Mouse (Mus musculus) embryo, embryonic 9.5 days (tissue): ENCODE measurements around the gene Hist1h3c.

Experiments used
- DNase-seq: peaks from one replicate; pipeline ENCODE4 v3.0.0-alpha.2; 2017; ENCODE audit errors: extremely low spot score

Gene Hist1h3c

DNA sequence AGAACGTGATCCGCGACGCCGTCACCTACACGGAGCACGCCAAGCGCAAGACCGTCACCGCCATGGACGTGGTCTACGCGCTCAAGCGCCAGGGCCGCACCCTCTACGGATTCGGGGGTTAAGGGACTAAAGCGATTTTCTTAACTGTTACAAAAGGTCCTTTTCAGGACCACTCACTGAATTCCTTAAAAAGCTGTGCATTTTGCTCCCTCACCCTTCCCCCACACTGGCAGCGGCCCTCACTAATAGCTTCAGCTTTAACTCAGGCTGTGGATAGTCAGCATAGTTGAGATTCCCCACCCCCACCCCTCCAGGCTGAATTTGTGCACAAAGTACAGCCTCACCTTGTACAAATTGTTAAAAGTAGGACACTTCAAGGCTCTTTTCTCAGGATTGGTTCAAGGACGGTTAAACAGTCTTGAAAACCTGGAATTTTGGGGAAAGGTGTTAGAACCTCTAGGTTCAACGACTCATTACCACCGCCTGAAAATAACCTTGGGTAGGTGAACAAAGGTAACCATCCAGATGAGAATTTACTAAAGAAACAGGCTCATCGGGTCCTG is 11.9 kb upstream of the Hist1h3c start:
- peak; percentile 79 for DNase-seq

DNA sequence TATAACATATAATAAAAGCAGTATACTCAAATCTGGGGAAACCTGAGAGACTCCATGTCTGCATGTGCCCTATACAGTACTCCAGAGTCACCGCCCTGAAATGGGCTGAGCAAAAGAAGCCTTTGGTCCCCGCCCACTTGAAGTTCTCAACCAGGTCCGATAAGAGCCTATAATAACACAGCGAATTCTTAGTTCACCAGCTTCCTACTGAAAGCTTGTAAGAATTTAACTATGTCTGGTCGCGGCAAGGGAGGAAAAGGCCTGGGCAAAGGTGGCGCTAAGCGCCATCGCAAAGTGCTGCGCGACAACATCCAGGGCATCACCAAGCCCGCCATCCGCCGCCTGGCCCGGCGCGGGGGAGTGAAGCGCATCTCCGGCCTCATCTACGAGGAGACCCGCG is 11.4 kb upstream of the Hist1h3c start, which contains the start of gene Hist1h4b:
TSS of gene Hist1h4b (plus strand) at position 224 of the 400 bp plus-strand sequence.
- peak; percentile 97 for DNase-seq

- DNase-seq: no peak
Measured at GRCm38 (mm10) chr13:23755000-23755399, 9.6 kb upstream of the Hist1h3c start.

- peak; percentile 40 for DNase-seq
Measured at GRCm38 (mm10) chr13:23753314-23754078, 8.1 kb upstream of the Hist1h3c start.

DNA sequence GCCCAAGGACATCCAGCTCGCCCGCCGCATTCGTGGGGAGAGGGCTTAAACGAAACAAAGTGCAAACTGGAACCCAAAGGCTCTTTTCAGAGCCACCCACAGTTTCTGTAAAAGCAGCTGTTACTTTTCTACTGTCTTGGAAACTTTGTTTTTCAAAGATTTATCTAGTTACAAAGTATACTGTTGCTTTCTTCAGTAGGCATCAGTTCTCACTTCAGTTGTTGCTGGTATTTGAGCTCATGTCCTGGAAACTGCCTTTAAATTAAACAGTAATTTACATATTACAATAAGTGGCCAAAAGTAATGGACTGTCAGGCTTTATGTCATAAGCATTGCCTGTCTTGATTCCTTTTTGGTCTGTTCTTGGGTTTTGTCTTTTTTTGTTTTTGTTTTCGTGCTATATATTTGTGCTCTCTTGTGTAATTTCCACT is 7.4 kb upstream of the Hist1h3c start:
- peak; percentile 65 for DNase-seq

DNA sequence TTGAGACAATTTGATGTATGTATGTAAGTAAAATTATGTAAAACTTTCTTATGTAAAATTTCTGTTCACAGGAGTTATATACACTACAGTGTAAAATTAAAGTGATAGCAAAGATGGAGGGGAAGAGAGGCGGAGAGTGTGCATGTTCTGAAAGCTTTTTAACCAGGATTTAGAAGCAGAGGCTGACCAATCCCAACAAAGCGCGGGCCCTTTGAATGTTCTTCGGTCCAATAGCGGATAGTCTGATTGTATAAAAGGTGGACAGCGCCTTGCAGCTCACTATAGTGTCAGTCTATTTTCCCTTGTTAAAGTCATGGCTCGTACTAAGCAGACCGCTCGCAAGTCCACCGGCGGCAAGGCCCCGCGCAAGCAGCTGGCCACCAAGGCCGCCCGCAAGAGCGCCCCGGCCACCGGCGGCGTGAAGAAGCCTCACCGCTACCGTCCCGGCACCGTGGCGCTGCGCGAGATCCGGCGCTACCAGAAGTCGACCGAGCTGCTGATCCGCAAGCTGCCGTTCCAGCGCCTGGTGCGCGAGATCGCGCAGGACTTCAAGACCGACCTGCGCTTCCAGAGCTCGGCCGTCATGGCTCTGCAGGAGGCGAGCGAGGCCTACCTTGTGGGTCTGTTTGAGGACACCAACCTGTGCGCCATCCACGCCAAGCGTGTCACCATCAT is 6.8 kb upstream of the Hist1h3c start, which contains the start of gene Hist1h3b:
TSS of gene Hist1h3b (plus strand) at position 201 of the 675 bp plus-strand sequence.
- DNase-seq: peak; percentile 90

- peak; percentile 74 for DNase-seq
Measured at GRCm38 (mm10) chr13:23751478-23751956, 6.1 kb upstream of the Hist1h3c start.

DNA sequence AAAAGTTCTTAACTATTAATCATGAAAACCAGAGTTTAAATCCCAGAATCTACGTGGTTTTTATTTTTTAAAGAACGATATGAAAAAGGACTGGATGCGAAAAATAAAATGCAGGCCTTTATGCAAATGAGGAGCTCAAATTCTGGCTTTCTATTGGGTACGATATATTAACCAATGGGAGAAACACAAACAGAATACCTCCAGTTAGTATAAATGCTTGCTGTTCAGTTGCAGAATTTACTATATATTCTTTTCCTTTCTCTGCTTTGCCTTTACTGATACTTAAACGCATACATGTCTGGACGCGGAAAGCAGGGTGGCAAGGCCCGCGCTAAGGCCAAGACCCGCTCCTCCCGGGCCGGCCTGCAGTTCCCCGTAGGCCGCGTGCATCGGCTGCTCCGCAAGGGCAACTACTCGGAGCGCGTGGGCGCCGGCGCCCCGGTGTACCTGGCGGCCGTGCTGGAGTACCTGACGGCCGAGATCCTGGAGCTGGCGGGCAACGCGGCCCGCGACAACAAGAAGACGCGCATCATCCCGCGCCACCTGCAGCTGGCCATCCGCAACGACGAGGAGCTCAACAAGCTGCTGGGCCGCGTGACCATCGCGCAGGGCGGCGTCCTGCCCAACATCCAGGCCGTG is 5.6 kb upstream of the Hist1h3c start, which contains the start of gene Hist1h2ab:
TSS of gene Hist1h2ab (plus strand) at position 288 of the 639 bp plus-strand sequence.
- peak; percentile 91 for DNase-seq

DNA sequence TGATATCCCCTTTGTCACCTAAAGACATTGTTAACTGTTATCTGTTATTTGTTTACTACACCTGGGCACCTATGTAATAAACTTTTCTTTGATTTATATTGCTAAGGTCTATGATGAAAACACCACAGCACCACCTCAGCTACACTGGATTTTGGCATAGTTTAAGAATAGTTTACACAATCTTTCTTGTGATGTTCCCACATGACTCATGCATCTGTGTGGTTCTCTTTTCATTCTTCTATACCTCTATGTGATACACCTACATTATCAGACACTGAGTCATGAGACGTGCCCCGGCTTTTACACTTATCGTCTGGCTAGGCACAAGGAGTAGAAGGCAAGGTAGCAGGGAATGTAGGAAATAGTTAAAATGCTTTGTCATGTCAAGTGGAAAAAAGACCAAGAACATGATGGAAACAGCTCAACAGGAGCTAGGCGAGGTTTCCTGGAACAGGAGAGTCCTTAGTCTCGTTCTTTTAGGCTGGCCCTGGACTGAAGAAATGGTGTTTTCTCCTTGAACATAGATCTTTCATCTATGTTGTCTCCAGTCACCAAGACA is 4.2 kb upstream of the Hist1h3c start:
- DNase-seq: no peak

GRCm38 (mm10) chr13:23747892-23748288 is 2.5 kb upstream of the Hist1h3c start:
- peak; percentile 68 for DNase-seq

DNA sequence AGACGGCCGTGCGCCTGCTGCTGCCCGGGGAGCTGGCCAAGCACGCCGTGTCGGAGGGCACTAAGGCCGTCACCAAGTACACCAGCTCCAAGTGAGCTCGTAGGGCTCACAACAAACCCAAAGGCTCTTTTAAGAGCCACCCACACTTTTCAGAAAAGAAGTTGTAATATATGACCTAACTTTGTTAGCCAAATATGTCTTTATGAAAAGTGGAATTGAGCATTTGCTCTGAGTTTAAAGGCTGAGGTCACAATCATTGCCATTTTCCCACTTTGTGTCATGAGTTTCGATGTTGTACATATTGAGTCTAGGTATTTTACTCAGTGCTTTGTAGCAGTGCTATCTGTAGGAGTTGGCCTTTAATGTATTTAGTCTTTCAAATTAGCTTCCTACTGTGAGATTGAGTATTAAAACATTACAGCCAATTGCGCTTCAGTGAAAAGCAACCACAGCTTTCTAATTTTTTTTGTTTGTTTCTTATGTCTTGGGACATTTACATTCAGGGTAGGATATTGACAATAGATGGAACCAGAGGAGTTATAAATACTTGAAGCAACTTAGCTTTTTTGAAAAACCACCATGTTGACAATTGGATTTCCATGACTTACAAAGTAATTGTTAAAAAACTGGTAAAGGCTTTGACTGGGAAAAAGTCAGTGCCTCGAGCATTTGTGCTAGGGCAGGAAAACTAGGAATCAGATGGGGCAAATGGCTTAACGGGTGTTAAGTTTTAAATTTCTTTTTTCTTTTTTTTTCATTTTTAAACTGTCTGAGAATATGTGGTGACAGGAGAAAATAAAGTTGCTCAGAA is 1.9 kb upstream of the Hist1h3c start:
- DNase-seq: peak; percentile 72

DNA sequence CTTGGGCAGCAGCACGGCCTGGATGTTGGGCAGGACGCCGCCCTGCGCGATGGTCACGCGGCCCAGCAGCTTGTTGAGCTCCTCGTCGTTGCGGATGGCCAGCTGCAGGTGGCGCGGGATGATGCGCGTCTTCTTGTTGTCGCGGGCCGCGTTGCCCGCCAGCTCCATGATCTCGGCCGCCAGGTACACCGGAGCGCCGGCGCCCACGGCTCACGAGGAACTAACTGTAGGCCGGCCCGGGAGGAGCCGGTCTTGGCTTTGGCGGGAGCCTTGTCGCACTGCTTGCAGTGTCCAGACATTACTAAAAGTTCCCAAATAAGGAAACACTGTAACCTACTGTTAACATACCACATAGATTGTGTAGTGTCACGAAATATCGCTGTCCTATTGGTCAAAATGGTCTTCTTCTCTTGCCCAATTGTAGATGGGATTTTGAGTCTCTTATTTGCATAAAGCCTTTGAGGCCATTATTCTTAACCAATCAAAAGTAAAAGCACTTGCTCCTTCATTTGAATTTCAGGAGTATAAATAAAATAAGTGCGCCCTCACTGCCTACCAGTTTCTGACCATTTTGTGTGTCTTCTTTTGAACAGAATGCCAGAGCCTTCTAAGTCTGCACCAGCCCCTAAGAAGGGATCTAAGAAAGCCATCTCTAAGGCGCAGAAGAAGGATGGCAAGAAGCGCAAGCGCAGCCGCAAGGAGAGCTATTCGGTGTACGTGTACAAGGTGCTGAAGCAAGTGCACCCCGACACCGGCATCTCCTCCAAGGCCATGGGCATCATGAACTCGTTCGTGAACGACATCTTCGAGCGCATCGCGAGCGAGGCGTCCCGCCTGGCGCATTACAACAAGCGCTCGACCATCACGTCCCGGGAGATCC is 1.0 kb upstream of the Hist1h3c start, which contains the start of gene Hist1h2bb:
TSS of gene Hist1h2bb (plus strand) at position 534 of the 880 bp plus-strand sequence.
- DNase-seq: peak; percentile 93

DNA sequence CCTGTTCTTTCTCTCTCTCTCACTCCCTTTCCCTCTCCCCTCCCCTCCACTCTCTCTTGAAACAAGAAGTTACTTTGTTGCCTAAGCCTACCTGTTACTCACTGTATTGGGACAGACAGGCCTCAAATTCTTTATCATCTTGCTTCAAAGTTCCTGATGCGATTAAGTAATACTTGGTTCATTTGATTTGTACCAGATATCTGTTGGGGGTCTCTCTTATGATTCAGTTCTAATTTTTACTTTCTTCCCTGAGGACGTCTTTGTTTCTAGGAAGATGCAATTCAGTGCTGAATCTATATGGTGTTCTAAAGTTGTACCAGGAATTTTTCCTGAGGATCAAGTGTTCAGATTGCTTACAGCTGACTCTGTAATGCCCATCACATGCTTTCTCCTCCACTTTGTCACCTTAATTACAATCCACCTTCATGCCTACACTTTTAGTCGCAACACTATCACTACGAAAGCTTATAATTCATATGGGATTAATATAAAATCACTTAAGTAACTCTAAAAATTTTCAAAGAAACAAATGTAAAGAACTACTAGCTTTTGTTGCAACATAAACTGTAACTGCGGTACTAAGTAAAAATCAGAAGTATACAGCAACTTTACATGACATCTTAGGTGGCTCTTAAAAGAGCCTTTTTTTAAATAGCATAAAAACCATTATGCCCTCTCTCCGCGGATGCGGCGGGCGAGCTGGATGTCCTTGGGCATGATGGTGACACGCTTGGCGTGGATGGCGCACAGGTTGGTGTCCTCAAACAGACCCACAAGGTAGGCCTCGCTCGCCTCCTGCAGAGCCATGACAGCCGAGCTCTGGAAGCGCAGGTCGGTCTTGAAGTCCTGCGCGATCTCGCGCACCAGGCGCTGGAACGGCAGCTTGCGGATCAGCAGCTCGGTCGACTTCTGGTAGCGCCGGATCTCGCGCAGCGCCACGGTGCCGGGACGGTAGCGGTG is 701 bp downstream of the Hist1h3c start:
- DNase-seq: peak; percentile 80

DNA sequence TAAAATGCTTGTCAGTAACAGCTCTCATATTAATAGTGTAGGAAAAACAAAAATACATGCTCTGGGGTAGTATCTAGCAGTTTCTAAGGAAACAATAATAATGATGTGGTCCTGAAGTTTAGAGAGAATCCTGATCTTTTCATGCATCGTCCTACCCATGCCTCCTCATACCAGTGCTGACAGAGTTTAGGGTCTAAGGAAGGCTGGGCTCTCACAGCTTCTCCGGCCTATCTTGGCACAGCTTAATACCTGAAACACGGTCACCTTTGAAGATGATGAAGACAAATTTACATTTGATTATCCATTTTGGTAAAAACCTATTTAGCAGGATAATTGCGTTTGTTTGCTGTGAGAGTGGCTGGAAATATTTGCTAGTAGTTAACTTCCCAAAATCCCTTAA is 1.4 kb downstream of the Hist1h3c start:
- peak; percentile 62 for DNase-seq

GRCm38 (mm10) chr13:23743215-23743614 is 2.2 kb downstream of the Hist1h3c start:
- peak; percentile 38 for DNase-seq

DNA sequence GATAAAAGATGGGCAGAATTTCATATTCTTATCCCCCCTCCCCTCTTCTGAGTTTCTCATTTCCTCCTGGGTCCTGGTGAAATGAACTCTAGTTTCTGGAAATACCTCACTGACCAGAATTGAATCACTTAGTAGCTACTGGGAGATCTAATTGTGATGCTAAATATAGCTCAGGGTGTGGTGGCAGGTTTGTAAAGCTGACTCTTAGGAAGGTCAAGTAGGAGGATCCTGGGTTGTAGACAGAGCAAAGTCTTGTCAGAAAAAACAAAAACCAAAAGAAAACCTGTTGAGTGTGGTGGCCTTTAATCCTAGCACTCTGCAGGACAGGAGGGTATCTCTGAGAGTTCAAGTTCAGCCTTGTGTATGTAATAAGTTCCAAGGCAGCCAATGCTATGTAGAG is 3.4 kb downstream of the Hist1h3c start:
- no peak for DNase-seq

DNA sequence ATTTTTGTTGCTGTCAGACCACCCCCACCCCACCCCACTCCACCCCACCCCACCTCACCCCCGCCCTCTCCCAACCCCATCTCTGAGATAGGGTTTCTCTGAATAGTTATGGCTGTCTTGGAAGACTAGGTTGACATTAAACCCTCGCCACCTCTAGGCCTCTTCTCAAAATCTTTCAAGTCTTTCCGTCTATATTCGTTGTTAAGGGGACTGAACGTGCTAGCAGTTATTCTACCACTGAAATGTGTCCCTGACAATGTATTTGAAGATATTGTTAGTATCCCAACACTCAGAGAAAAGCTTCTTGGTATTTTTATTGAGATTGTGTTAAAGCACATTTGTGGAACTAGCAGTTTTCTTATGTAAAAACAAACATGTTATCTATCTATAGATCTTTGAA is 4.5 kb downstream of the Hist1h3c start:
- DNase-seq: no peak

GRCm38 (mm10) chr13:23740256-23740840 is 5.1 kb downstream of the Hist1h3c start:
- DNase-seq: no peak
